Mouse (Mus musculus): ENCODE results near the gene Prb1.
"Not testable (repeated sequence)": the region's sequence is repeated elsewhere in the genome, so short reads cannot be mapped to it uniquely, and the experiment has no call there.

The Prb1 gene

DNA sequence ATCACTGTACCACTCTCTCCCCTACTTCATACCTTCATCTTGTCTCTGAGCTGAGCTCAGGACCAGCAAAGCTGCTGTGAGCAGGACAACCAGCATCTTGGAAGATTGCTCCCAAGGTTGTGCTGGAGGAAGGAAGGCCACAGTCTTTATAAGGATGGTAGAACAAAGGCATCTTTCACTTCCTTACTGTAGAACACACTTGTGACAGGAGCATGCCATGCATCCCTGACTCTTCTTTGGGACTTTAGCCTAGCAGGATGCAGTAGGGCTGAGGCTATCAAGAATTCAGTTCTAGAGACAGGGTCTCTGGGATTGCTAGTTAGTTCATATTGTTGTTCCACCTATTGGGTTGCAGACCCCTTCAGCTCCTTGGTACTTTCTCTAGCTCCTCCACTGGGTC lies at the start of gene Prb1:
TSS of gene Prb1 (minus strand) at position 101 of the 400 bp plus-strand sequence.
- not testable (repeated sequence) for DNase-seq
